Mouse (Mus musculus): Measurements from ENCODE around the gene Endog.

Gene Endog

GRCm38 (mm10) chr2:30211408-30212168 is 40.3 kb downstream of the Endog start:
- no peak for DNase-seq (ENCODE audit: low spot score in 2 of 2)

- no peak for DNase-seq (ENCODE audit: low spot score in 2 of 2)
These were observed 40.9 kb downstream of the Endog start for GRCm38 (mm10) chr2:30212169-30212545.

- no peak for DNase-seq (ENCODE audit: low spot score in 2 of 2)
These were observed 41.7 kb downstream of the Endog start for GRCm38 (mm10) chr2:30212951-30213350.

- DNase-seq (ENCODE audit: low spot score in 2 of 2), result no peak
These were observed 43.5 kb downstream of the Endog start for GRCm38 (mm10) chr2:30214745-30215144.

- no peak for DNase-seq (ENCODE audit: low spot score in 2 of 2)
These were observed 44.2 kb downstream of the Endog start for GRCm38 (mm10) chr2:30215493-30215892.

DNA sequence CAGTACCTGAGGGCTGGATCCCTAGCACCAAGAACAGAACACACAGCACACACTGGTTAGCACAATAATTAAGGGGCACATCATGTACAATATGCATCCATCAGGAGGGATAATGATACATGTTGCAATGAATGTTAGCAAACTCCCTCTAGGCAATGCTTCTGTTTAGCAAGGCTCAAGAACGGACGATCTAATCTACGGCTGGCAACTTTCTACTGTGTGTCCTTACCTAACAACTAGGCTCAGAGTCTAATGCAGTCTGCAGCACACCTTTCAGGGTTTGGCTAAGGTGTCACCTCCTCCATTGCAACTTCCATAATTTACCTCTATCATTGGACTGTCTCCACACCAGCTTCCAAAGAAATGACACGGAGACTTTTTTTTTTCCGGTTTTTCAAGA is 45.0 kb downstream of the Endog start:
- DNase-seq (ENCODE audit: low spot score in 2 of 2), result no peak

All from spleen, postnatal 14 days (tissue).